Mouse (Mus musculus): ENCODE results near the gene Ptges3l.
"Not testable (repeated sequence)": the region's sequence is repeated elsewhere in the genome, so short reads cannot be mapped to it uniquely, and the experiment has no call there.

Gene Ptges3l

GRCm38 (mm10) chr11:101424925-101425813 is at the start of gene Ptges3l, which contains the start of gene Rundc1:
Ptges3l (minus strand) TSS chr11:101425333.
Rundc1 (plus strand) TSS chr11:101425085.
- peak; percentile 98 for DNase-seq

GRCm38 (mm10) chr11:101474298-101474697 is 49.2 kb upstream of the Ptges3l start:
- no peak for DNase-seq

- DNase-seq, result not testable (repeated sequence)
These were observed 48.6 kb upstream of the Ptges3l start for GRCm38 (mm10) chr11:101473686-101474085.

- no peak for DNase-seq
These were observed 47.2 kb upstream of the Ptges3l start for GRCm38 (mm10) chr11:101472336-101472735.

- no peak for DNase-seq
These were observed 46.8 kb upstream of the Ptges3l start for GRCm38 (mm10) chr11:101471926-101472325.

GRCm38 (mm10) chr11:101470206-101470605 is 45.1 kb upstream of the Ptges3l start:
- DNase-seq, result no peak

GRCm38 (mm10) chr11:101469155-101469554 is 44.0 kb upstream of the Ptges3l start:
- no peak for DNase-seq

- no peak for DNase-seq
These were observed 43.6 kb upstream of the Ptges3l start for GRCm38 (mm10) chr11:101468731-101469130.

GRCm38 (mm10) chr11:101468263-101468688 is 43.1 kb upstream of the Ptges3l start:
- DNase-seq, result no peak

GRCm38 (mm10) chr11:101467477-101468262 is 42.5 kb upstream of the Ptges3l start:
- DNase-seq, result peak; percentile 86

GRCm38 (mm10) chr11:101466552-101466950 is 41.4 kb upstream of the Ptges3l start:
- DNase-seq, result not testable (repeated sequence)

- DNase-seq, result peak; percentile 63
These were observed 40.9 kb upstream of the Ptges3l start, which contains the start of gene Vat1 for GRCm38 (mm10) chr11:101465869-101466551. Vat1 (minus strand) TSS chr11:101466230.

- peak; percentile 65 for DNase-seq
These were observed 40.2 kb upstream of the Ptges3l start for GRCm38 (mm10) chr11:101465101-101465868.

- peak; percentile 61 for DNase-seq
These were observed 39.3 kb upstream of the Ptges3l start, which contains the start of gene Rnd2 for GRCm38 (mm10) chr11:101464211-101465100. Rnd2 (plus strand) TSS chr11:101464999.

GRCm38 (mm10) chr11:101462583-101463440 is 37.7 kb upstream of the Ptges3l start:
- no peak for DNase-seq

- DNase-seq, result no peak
These were observed 37.0 kb upstream of the Ptges3l start for GRCm38 (mm10) chr11:101462141-101462540.

GRCm38 (mm10) chr11:101460321-101460720 is 35.2 kb upstream of the Ptges3l start:
- DNase-seq, result no peak

- DNase-seq, result no peak
These were observed 34.6 kb upstream of the Ptges3l start for GRCm38 (mm10) chr11:101459716-101460115.

- no peak for DNase-seq
These were observed 33.1 kb upstream of the Ptges3l start for GRCm38 (mm10) chr11:101458217-101458616.

- no peak for DNase-seq
These were observed 32.5 kb upstream of the Ptges3l start for GRCm38 (mm10) chr11:101457631-101458030.

All from kidney, adult 9 months (tissue).